Mouse (Mus musculus): Measurements from ENCODE around the gene Map3k4.

The Map3k4 gene

GRCm38 (mm10) chr17:12228001-12228400 is 90.6 kb downstream of the Map3k4 start:
- ATAC-seq (ENCODE audit: insufficient number of reproducible peaks, low FRiP score, low TSS enrichment), result no peak

GRCm38 (mm10) chr17:12226551-12226950 is 92.0 kb downstream of the Map3k4 start:
- ATAC-seq (ENCODE audit: insufficient number of reproducible peaks, low FRiP score, low TSS enrichment), result no peak

- ATAC-seq (ENCODE audit: insufficient number of reproducible peaks, low FRiP score, low TSS enrichment), result no peak
Measured at GRCm38 (mm10) chr17:12225227-12225626, 93.4 kb downstream of the Map3k4 start.

- peak; percentile 77 for ATAC-seq (ENCODE audit: insufficient number of reproducible peaks, low FRiP score, low TSS enrichment)
Measured at GRCm38 (mm10) chr17:12224551-12224950, 94.0 kb downstream of the Map3k4 start.

DNA sequence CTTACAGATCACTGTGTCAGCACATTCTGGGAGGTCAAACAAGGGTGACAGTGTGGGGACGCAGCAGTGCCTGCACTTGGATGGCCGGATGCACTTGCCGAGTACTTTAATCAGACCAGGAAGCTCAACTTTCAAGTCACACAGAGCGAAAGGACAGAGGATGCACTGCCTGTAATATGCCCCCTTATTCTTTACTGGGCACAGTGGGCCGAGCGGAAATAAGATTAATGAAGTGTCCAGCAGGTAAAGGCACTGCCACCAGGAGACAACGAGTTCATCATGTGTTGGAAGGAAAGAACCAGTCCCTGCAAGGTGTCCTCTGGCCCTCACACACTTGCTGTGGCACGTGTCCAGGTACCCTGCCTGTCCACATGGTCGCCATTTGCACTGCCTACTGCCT is 94.5 kb downstream of the Map3k4 start:
- ATAC-seq (ENCODE audit: insufficient number of reproducible peaks, low FRiP score, low TSS enrichment), result no peak

GRCm38 (mm10) chr17:12223682-12224081 is 94.9 kb downstream of the Map3k4 start:
- ATAC-seq (ENCODE audit: insufficient number of reproducible peaks, low FRiP score, low TSS enrichment), result no peak

DNA sequence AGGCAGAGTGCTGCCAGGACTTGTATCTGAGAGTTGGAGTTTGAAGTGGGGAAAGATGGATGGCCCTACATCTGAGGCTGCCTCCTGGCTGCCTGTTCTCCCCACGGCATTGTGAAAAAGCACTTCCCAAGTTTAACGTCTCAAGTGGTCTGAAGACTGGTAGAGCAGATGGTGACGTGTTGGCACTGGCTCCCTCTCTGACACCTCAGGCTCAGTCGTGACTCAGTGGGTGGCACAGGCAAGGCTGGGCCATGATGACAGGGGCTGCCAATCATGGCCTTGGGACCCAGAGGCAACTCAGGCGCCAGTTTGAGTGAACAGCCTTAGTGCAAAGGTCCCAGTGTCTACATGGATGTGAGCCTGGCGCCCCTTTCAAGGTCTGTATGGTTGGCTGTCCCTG is 96.7 kb downstream of the Map3k4 start:
- ATAC-seq (ENCODE audit: insufficient number of reproducible peaks, low FRiP score, low TSS enrichment), result no peak

DNA sequence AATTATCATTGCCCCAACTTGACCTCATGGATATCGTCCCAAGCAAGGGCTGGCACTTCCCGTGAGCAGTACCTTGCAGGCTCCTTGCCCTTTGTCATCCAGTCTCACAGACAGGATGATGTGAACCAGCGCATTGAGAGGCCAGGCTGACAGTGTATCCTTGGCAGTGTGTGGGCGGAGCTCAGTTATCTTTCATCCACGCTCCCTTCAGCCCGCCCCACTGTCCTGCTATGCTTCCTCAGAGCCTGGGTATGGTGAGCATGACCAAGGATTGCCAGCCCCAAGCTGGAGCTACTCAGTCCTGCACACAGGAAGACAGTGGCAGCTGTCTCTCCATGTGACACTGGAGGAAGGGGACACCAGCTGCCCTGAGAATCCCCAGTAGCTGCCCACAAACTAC is 102.4 kb downstream of the Map3k4 start:
- ATAC-seq (ENCODE audit: insufficient number of reproducible peaks, low FRiP score, low TSS enrichment), result no peak

GRCm38 (mm10) chr17:12213430-12213829 is 105.2 kb downstream of the Map3k4 start:
- ATAC-seq (ENCODE audit: insufficient number of reproducible peaks, low FRiP score, low TSS enrichment), result no peak

DNA sequence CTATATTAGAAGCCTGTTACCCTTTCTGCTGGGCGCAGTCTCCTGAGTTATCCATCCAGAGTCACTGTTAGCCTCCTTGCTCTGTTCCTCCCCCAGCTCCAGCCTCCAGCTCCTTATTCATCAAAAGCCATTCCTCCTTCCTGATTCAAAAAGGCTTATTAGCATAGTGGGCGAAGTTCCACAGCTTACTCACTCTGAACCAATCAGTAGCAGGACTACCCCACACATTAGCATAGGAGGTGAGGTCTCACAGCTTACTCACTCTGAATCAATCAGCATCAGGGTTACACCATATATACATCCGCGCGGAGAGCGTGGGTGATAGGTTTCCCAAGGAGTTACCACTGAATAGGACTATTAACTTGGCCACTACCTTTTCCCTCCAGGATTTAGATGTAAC is 106.3 kb downstream of the Map3k4 start:
- ATAC-seq (ENCODE audit: insufficient number of reproducible peaks, low FRiP score, low TSS enrichment), result no peak

DNA sequence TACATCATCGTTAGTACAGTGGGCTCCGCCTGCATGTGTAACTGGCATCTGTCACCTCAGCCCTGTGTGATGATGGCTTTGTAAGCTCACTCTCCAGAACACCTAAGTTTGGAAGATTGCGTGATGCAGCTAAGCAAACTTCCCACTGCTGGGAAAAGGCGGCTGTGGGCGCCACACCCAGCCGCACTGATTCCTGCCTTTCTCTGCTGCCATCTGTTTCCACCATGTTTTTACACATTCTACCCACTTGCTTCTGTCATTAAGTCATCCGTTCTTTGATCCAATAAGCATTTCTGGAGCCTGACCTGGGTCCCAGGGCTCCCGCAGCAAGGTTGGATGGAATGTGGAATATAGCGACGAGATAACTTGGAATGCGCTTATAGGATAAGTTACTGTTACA is 106.7 kb downstream of the Map3k4 start:
- ATAC-seq (ENCODE audit: insufficient number of reproducible peaks, low FRiP score, low TSS enrichment), result no peak

- peak; percentile 56; the same call in 1 of the 2 replicates for ATAC-seq (ENCODE audit: insufficient number of reproducible peaks, low FRiP score, low TSS enrichment)
Measured at GRCm38 (mm10) chr17:12210544-12211132, 108.0 kb downstream of the Map3k4 start.

DNA sequence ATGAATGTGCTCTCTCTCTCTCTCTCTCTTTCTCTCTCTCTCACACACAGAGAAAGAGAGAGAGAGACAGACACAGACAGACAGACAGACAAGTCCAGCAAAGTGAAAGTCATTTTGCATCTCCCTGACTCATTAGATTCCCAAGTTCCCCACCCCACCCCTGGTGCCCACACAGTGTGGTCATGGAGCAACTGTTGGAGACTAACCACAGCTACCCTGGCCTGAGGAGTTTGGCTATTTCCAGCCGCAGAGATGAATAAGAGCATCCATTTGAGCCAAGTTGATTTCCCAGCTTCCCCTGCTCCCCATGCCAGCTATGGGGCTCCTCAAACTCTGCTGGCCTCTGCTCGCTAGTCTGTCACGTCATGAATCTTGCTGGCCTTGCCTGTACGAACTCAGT is 109.1 kb downstream of the Map3k4 start:
- no peak for ATAC-seq (ENCODE audit: insufficient number of reproducible peaks, low FRiP score, low TSS enrichment)

DNA sequence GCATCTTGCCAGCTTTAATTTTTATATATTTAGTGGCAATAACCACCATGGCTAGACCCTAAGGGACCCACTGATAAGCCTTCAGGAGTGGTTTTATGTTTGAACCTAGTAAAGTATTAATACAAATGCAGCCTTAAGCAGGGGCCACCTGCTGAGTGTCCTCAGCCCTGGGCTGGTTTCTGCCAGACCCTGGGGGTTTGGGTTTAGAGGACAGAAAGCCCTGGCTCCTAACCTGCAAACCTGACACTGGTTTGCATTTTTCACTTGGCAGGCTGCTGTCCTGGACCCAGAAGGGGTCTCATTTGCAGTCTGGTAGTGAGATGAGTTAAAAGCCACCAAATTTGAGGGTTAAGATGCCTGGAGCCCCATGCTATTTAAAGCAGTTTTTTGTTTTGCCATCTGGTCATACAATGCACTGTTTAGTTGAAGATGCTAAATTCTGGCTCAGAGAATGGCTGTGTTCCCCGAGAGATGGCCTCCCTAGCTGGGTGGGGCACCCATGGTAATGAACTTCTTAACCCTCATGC is 111.5 kb downstream of the Map3k4 start:
- no peak for ATAC-seq (ENCODE audit: insufficient number of reproducible peaks, low FRiP score, low TSS enrichment)

- no peak for ATAC-seq (ENCODE audit: insufficient number of reproducible peaks, low FRiP score, low TSS enrichment)
Measured at GRCm38 (mm10) chr17:12206248-12206647, 112.3 kb downstream of the Map3k4 start.

- no peak for ATAC-seq (ENCODE audit: insufficient number of reproducible peaks, low FRiP score, low TSS enrichment)
Measured at GRCm38 (mm10) chr17:12205694-12206075, 112.9 kb downstream of the Map3k4 start.

DNA sequence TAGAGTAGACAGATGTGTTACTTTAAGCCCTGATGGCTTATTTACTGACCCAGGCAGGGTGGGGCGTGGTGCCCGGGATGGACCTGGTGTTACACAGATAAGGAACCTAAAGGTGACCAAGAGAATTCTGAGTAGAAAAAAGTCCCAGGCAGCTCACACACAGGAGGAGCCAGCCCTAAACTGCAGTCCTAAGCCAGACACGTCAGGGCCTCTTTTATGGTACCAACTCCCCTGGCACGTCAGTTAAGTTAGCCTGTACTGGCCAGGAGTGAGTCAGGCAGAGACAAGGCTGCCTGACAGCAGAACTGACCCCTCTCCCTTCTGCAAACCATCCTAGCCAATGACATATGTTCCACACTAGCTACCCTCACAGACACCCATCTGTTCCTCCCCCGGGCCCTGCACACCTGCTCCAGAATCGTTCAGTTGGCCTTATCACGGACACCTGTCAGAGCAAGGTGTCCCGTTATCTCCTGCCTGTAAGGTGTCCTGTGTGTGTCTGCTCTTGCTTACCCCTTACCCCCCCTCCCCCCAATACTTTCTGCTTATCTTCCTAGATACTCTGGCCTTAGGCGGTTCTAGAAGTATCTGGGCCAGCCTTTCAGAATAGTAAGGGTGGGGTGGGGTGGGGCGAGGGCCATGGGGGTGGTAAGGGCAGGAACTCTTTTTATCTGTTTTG is 113.4 kb downstream of the Map3k4 start:
- peak; percentile 37; the same call in 1 of the 2 replicates for ATAC-seq (ENCODE audit: insufficient number of reproducible peaks, low FRiP score, low TSS enrichment)

- ATAC-seq (ENCODE audit: insufficient number of reproducible peaks, low FRiP score, low TSS enrichment), result no peak
Measured at GRCm38 (mm10) chr17:12204689-12205014, 113.9 kb downstream of the Map3k4 start.

DNA sequence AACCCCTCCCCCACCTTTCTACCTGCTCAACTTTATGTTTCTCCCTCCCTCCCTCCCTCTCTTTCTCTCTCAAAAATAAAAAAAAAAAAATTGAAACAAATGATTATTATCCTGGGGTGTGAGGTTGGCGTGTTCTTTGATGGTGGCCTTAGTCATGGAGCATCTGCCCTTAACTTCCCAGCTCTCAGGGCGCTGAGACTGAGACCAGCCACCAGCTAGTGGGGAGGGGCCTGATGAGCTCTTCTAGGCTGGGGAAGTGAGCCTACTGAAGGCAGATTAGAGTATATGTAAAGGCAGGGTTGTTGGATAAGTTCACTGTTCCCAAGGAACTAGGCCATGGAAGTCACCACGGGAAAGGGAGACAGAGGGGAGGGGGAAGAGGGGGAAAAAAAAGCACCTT is 114.3 kb downstream of the Map3k4 start:
- no peak for ATAC-seq (ENCODE audit: insufficient number of reproducible peaks, low FRiP score, low TSS enrichment)

GRCm38 (mm10) chr17:12203414-12203897 is 115.1 kb downstream of the Map3k4 start:
- peak; percentile 28 for ATAC-seq (ENCODE audit: insufficient number of reproducible peaks, low FRiP score, low TSS enrichment)

DNA sequence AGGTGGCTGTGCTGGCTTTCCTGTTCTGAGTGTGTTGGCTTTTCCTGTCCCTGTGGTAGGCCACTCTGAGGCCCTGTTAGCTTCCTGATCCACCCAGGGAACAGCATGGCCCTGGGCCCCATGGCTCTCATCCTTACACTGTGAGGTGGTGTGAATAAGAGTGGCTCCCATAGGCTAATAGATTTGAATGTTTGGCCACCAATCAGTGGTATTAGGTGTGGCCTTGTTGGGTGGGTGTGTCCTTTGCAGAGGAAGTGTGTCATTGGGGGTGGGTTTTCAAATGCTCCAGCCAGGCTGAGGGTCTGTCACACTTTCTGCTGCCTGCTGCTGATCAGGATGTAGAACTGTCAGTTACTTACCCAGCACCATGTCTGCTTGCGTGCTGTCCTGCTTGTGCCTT is 117.5 kb downstream of the Map3k4 start:
- ATAC-seq (ENCODE audit: insufficient number of reproducible peaks, low FRiP score, low TSS enrichment), result no peak

DNA sequence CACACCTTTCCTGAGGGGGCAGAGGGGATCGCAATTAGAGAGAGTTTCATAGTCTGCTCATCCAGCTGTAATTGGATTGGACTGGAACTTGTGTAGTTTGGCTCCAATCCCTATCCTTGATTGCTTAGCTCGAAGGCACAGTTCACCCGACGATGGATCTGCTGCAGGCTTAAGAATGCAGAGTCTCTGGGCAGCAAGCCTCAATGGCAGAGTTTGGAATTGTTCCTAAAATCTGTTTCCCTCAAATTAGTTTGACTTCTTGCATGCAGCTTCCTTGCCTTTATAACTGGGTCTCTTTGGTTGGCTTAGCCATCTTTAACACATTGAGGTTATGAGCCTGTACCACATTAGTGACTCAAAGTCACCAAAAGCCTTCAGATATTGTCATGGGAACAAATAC is 118.7 kb downstream of the Map3k4 start:
- no peak for ATAC-seq (ENCODE audit: insufficient number of reproducible peaks, low FRiP score, low TSS enrichment)

Measured in cerebellum, adult (tissue).